8 mouse cellular contexts compared by ENCODE assay signal in the genomic region with DNA sequence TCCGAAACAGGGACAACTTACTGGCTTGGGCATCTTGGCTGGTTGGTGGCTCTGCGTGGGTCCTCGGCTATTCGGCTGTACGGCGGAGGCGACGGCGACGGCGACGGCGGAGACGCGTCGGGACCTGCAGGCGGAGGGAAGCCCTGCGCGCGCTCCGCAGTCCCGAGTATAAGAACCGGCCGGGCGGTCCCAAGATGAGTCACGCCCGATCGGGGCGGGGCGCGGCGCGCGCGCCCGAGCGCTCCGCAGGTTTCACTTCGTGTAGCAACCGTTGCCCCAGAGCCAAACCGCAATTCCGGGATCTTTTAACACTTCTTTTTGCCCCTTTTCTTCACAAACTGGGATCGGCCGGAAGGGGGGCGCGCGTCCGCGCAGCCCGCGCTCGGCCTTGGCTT. TPM values are rescaled to one million over a fixed set of nuclear protein-coding genes. Genes with fewer than 3 reads are reported as not detected.
DNase-seq lines count a peak whose midpoint lies in the region; ATAC-seq and TF ChIP-seq lines count a peak whose summit lies in the region.

TSS of gene Ezr (minus strand) at position 174 of the 395 bp plus-strand sequence.

- H3K4me3 ChIP-seq in C2C12 (ENCODE audit: insufficient read depth, poor library complexity, severe bottlenecking) = peak within 1 kb of the TSS; percentile 94
- peak within 1 kb of the TSS; percentile 94 for H3K4me3 ChIP-seq in bone marrow, adult 2 months (replicated peaks; ENCODE audit: control insufficient read depth, low read depth, low read length)
- peak within 1 kb of the TSS; percentile 80 for H3K4me3 ChIP-seq in embryonic facial prominence, embryonic 15.5 days (replicated peaks)

- H3K36me3 ChIP-seq in C2C12 (ENCODE audit: control insufficient read depth, insufficient read depth) = peaks cover 4% of the 10 kb centered on the region
- H3K36me3 ChIP-seq in embryonic facial prominence, embryonic 15.5 days = no peaks in the 10 kb centered on the region

- H3K79me3 ChIP-seq in C2C12 (ENCODE audit: low read depth) = peaks cover 45% of the 10 kb centered on the region

- TF ChIP-seq CTCF in C2C12 (IDR thresholded peaks at IDR 0.05; ENCODE audit: control insufficient read depth, insufficient read depth, insufficient read length) = no peak
- no peak for TF ChIP-seq CTCF in bone marrow, adult 2 months (IDR thresholded peaks at IDR 0.05; ENCODE audit: control insufficient read depth, insufficient read depth, low read length)

- peak; percentile 99 for TF ChIP-seq POLR2A in bone marrow, adult 2 months (IDR thresholded peaks at IDR 0.05; ENCODE audit: borderline replicate concordance, control insufficient read depth, low read depth, low read length)

- peak; percentile 82 for DNase-seq in heart, adult 8-10 months (ENCODE audit: low spot score)
- DNase-seq in kidney, adult 9 months = peak; percentile 93
- DNase-seq in liver = peak; percentile 92
- DNase-seq in monocyte, adult 2 months (ENCODE audit: low read depth in 1 of 2, low spot score in 2 of 2) = peak; percentile 79 to 85
- peak; percentile 93 to 96 for DNase-seq in spleen, postnatal 4 days (ENCODE audit: low spot score in 2 of 2)

- peak within 1 kb of the TSS; percentile 97 for H3ac ChIP-seq in C2C12 (ENCODE audit: control insufficient read depth, insufficient read length, low read depth)

- peak within 1 kb of the TSS; percentile 90 for H3K4me2 ChIP-seq in embryonic facial prominence, embryonic 15.5 days (replicated peaks)

- under 1% methylated on average over 52 of the region's 52 CpGs for WGBS in bone marrow, adult 2 months
- 0% methylated on average over 52 of the region's 52 CpGs for WGBS in embryonic facial prominence, embryonic 15.5 days

- peak; percentile 78 for ATAC-seq in embryonic facial prominence, embryonic 15.5 days (ENCODE audit: insufficient number of reproducible peaks, low FRiP score, low TSS enrichment, low read depth)

- H3K4me1 ChIP-seq in bone marrow, adult 2 months (ENCODE audit: control insufficient read depth, insufficient read depth, low read length) = peaks cover 3% of the 10 kb centered on the region
- H3K4me1 ChIP-seq in embryonic facial prominence, embryonic 15.5 days = peaks cover 33% of the 10 kb centered on the region

- H3K79me2 ChIP-seq in C2C12 (ENCODE audit: control insufficient read depth, insufficient read depth) = peaks cover 51% of the 10 kb centered on the region

- no peaks in the 10 kb centered on the region for H3K27me3 ChIP-seq in C2C12 (ENCODE audit: control insufficient read depth, insufficient read depth, insufficient read length)
- H3K27me3 ChIP-seq in embryonic facial prominence, embryonic 15.5 days = peaks cover 16% of the 10 kb centered on the region

- H3K27ac ChIP-seq in bone marrow, adult 2 months (ENCODE audit: control insufficient read depth, insufficient read depth, low read depth, low read length, poor library complexity) = peak within 1 kb of the TSS; percentile 94
- peak within 1 kb of the TSS; percentile 92 for H3K27ac ChIP-seq in embryonic facial prominence, embryonic 15.5 days (replicated peaks)

- H3K9ac ChIP-seq in embryonic facial prominence, embryonic 15.5 days = peak within 1 kb of the TSS; percentile 69

- H3K9me3 ChIP-seq in embryonic facial prominence, embryonic 15.5 days (replicated peaks) = no peaks in the 10 kb centered on the region

TF ChIP-seq in C2C12, 6 proteins besides CTCF, POLR2A, EP300 and RAD21:
- no peak for TF ChIP-seq USF1 (IDR thresholded peaks at IDR 0.05; ENCODE audit: low read depth)
- TF ChIP-seq CEBPB (IDR thresholded peaks at IDR 0.05; ENCODE audit: low read depth) = peak; percentile 15
- no peak for TF ChIP-seq FOSL1 (IDR thresholded peaks at IDR 0.05; ENCODE audit: insufficient read depth, low read length, poor library complexity, severe bottlenecking)
- TF ChIP-seq MAX (IDR thresholded peaks at IDR 0.05) = no peak
- TF ChIP-seq MYOG (IDR thresholded peaks at IDR 0.05; ENCODE audit: control insufficient read depth, extremely low read depth, insufficient read length) = no peak

RNA-seq across cellular contexts. Expression of gene Ezr, which starts in this region (rescaled TPM):
- polyA plus RNA-seq in C2C12 (2012; fragmentation: generic; extraction: Trizol) = 78.7 TPM
- polyA plus RNA-seq in bone marrow, adult 2 months (2011; ENCODE audit: insufficient read depth, insufficient read length, low replicate concordance, missing spikeins) = 71.7 and 82.0 TPM in 2 replicates
- 80.3 and 96.0 TPM in 2 replicates for polyA plus RNA-seq in embryonic facial prominence, embryonic 15.5 days (2015; fragmentation: Nextera tagmentation; extraction: Ambion mirVana)
- 10 to 100 TPM; 29.1 to 38.7 (median 33.9) TPM for total RNA-seq in heart, adult 8-10 months (2022)

Comparison
In these comparisons a context has a peak if more than half of its experiments do, and no peak if none do; other contexts are left out.
1. Peak in every context shown above with its lines: DNase-seq, ATAC-seq, H3K4me3 ChIP-seq and H3K27ac ChIP-seq.